In the genomic region with DNA sequence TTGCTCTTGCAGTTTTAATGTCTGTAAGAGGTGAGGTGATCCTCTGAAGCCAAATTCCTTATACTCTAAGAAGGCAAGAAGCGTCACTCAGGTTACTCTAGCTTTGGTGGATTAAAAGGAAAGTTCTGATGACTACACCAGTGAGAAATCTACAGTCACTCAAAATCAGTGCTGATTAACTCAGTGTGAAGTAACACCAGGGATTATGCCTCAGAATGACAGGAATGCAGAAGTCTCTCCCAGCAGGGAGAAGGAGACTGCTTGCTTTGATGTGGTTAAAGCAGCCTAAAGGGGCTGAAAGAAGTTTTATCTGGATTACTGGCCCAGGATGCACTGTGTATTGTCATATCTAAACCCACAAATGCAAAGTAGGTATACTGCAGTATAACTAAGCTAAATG, we compare ENCODE assay signal across 29 mouse cellular contexts.
DNase-seq lines count a peak whose midpoint lies in the region; ATAC-seq and TF ChIP-seq lines count a peak whose summit lies in the region.
"Had no signal": no experiment of that assay in that cellular context is flagged by ENCODE, and none has a peak within 500 bp of the region (broad histone marks: within the 10 kb centered on the region; RNA-seq: fewer than 3 reads in every experiment).

No protein-coding gene starts in this region.

- no peaks in the 10 kb centered on the region for H3K9me3 ChIP-seq in embryonic facial prominence, embryonic 11.5 days (replicated peaks; ENCODE audit: control insufficient read depth, low read length)
- H3K9me3 ChIP-seq in embryonic facial prominence, embryonic 10.5 days = no peaks in the 10 kb centered on the region
- H3K9me3 ChIP-seq in midbrain, embryonic 14.5 days (ENCODE audit: control insufficient read depth, low read length) = no peaks in the 10 kb centered on the region
- H3K9me3 ChIP-seq in midbrain, postnatal 0 days (ENCODE audit: low read length) = no peaks in the 10 kb centered on the region
- no peaks in the 10 kb centered on the region for H3K9me3 ChIP-seq in embryonic facial prominence, embryonic 14.5 days (ENCODE audit: control insufficient read depth, low read length)
- no peaks in the 10 kb centered on the region for H3K9me3 ChIP-seq in hindbrain, embryonic 12.5 days (replicated peaks)
- H3K9me3 ChIP-seq: forebrain, embryonic 10.5 days; heart, embryonic 10.5 days; heart, embryonic 15.5 days; intestine, embryonic 15.5 days; liver, embryonic 13.5 days had no signal

- peak; percentile 8 for DNase-seq in embryonic facial prominence, embryonic 11.5 days (ENCODE audit: low spot score)
- DNase-seq in embryonic facial prominence, embryonic 10.5 days (ENCODE audit: low spot score) = no peak
- peak; percentile 9 for DNase-seq in midbrain, embryonic 14.5 days
- DNase-seq in midbrain, postnatal 0 days (ENCODE audit: low spot score) = no peak
- peak; percentile 25 for DNase-seq in embryo, embryonic 10.5 days (ENCODE audit: low spot score)
- peak; percentile 63 for DNase-seq in embryonic facial prominence, embryonic 14.5 days (ENCODE audit: low spot score)
- DNase-seq in lung, postnatal 4 days = no peak
- DNase-seq: adrenal gland, postnatal 25 days; cerebellum, adult 2 months; cerebellum, postnatal 14 days; kidney, adult 8-10 months; kidney, postnatal 4 days; left cerebral cortex, postnatal 4 days; liver, embryonic 13.5 days; lung, adult 18-20 months; right cerebral cortex, postnatal 4 days; thymus, adult 18-20 months; thymus, postnatal 25 days had no signal

- H3K9ac ChIP-seq in embryonic facial prominence, embryonic 11.5 days (replicated peaks; ENCODE audit: low read length) = no peak overlapping the region
- no peak overlapping the region for H3K9ac ChIP-seq in midbrain, embryonic 14.5 days (replicated peaks; ENCODE audit: low read length)
- H3K9ac ChIP-seq in midbrain, postnatal 0 days (replicated peaks; ENCODE audit: low read length, poor library complexity, severe bottlenecking) = no peak overlapping the region
- no peak overlapping the region for H3K9ac ChIP-seq in embryonic facial prominence, embryonic 14.5 days (ENCODE audit: low read depth, low read length)
- H3K9ac ChIP-seq in hindbrain, embryonic 12.5 days = no peak overlapping the region
- H3K9ac ChIP-seq: heart, embryonic 15.5 days; intestine, embryonic 15.5 days; liver, embryonic 13.5 days had no signal

- no peak overlapping the region for H3K4me2 ChIP-seq in embryonic facial prominence, embryonic 11.5 days (ENCODE audit: low read depth, low read length)
- H3K4me2 ChIP-seq in midbrain, embryonic 14.5 days (ENCODE audit: low read length) = no peak overlapping the region
- no peak overlapping the region for H3K4me2 ChIP-seq in midbrain, postnatal 0 days (ENCODE audit: low read depth, low read length, poor library complexity, severe bottlenecking)
- H3K4me2 ChIP-seq in embryonic facial prominence, embryonic 14.5 days (ENCODE audit: low read depth, low read length) = no peak overlapping the region
- no peak overlapping the region for H3K4me2 ChIP-seq in hindbrain, embryonic 12.5 days (replicated peaks)
- H3K4me2 ChIP-seq: heart, embryonic 15.5 days; intestine, embryonic 15.5 days; liver, embryonic 13.5 days had no signal

- TF ChIP-seq CTCF in midbrain, postnatal 0 days (IDR thresholded peaks at IDR 0.05) = no peak

- H3K27ac ChIP-seq in embryonic facial prominence, embryonic 11.5 days (replicated peaks; ENCODE audit: low read depth, low read length) = no peak overlapping the region
- no peak overlapping the region for H3K27ac ChIP-seq in embryonic facial prominence, embryonic 10.5 days (replicated peaks)
- no peak overlapping the region for H3K27ac ChIP-seq in midbrain, embryonic 14.5 days (replicated peaks; ENCODE audit: low read depth, low read length)
- H3K27ac ChIP-seq in midbrain, postnatal 0 days (ENCODE audit: low read depth, low read length) = no peak overlapping the region
- H3K27ac ChIP-seq in embryonic facial prominence, embryonic 14.5 days (replicated peaks; ENCODE audit: low read depth, low read length) = no peak overlapping the region
- H3K27ac ChIP-seq in hindbrain, embryonic 12.5 days = no peak overlapping the region
- H3K27ac ChIP-seq: forebrain, embryonic 10.5 days; heart, embryonic 10.5 days; heart, embryonic 15.5 days; hindbrain, postnatal 0 days; intestine, embryonic 15.5 days; kidney, postnatal 0 days; liver, embryonic 13.5 days; macrophage; stomach, postnatal 0 days had no signal

- no peaks in the 10 kb centered on the region for H3K27me3 ChIP-seq in embryonic facial prominence, embryonic 11.5 days (ENCODE audit: control insufficient read depth, insufficient read depth, low read length)
- no peaks in the 10 kb centered on the region for H3K27me3 ChIP-seq in embryonic facial prominence, embryonic 10.5 days (replicated peaks; ENCODE audit: low read depth, poor library complexity, severe bottlenecking)
- H3K27me3 ChIP-seq in midbrain, embryonic 14.5 days (ENCODE audit: control insufficient read depth, insufficient read depth, low read length) = no peaks in the 10 kb centered on the region
- H3K27me3 ChIP-seq in midbrain, postnatal 0 days (ENCODE audit: insufficient read depth, low read length) = no peaks in the 10 kb centered on the region
- no peaks in the 10 kb centered on the region for H3K27me3 ChIP-seq in embryonic facial prominence, embryonic 14.5 days (replicated peaks; ENCODE audit: control insufficient read depth, insufficient read depth, low read length)
- no peaks in the 10 kb centered on the region for H3K27me3 ChIP-seq in hindbrain, embryonic 12.5 days
- H3K27me3 ChIP-seq: CH12.LX; heart, embryonic 15.5 days; intestine, embryonic 15.5 days; liver, embryonic 13.5 days had no signal

- no peak overlapping the region for H3K4me3 ChIP-seq in embryonic facial prominence, embryonic 11.5 days (ENCODE audit: low read depth, low read length)
- no peak overlapping the region for H3K4me3 ChIP-seq in embryonic facial prominence, embryonic 10.5 days
- no peak overlapping the region for H3K4me3 ChIP-seq in midbrain, embryonic 14.5 days (replicated peaks; ENCODE audit: low read depth, low read length)
- no peak overlapping the region for H3K4me3 ChIP-seq in midbrain, postnatal 0 days (ENCODE audit: low read depth, low read length)
- no peak overlapping the region for H3K4me3 ChIP-seq in embryonic facial prominence, embryonic 14.5 days (ENCODE audit: low read depth, low read length)
- H3K4me3 ChIP-seq in hindbrain, embryonic 12.5 days = no peak overlapping the region
- H3K4me3 ChIP-seq: forebrain, embryonic 10.5 days; heart, embryonic 10.5 days; heart, embryonic 15.5 days; intestine, embryonic 15.5 days; liver, embryonic 13.5 days had no signal

- 21% methylated on average over 1 of the region's 1 CpGs for WGBS in embryonic facial prominence, embryonic 11.5 days
- 15% methylated on average over 1 of the region's 1 CpGs for WGBS in embryonic facial prominence, embryonic 10.5 days
- WGBS in midbrain, embryonic 14.5 days = 8% methylated on average over 1 of the region's 1 CpGs
- 23% methylated on average over 1 of the region's 1 CpGs for WGBS in midbrain, postnatal 0 days
- 17% methylated on average over 1 of the region's 1 CpGs for WGBS in embryonic facial prominence, embryonic 14.5 days
- WGBS in hindbrain, embryonic 12.5 days = 33% methylated on average over 1 of the region's 1 CpGs

- H3K4me1 ChIP-seq in embryonic facial prominence, embryonic 11.5 days (ENCODE audit: control insufficient read depth, insufficient read depth, low read length) = no peaks in the 10 kb centered on the region
- H3K4me1 ChIP-seq in embryonic facial prominence, embryonic 10.5 days = no peaks in the 10 kb centered on the region
- no peaks in the 10 kb centered on the region for H3K4me1 ChIP-seq in midbrain, embryonic 14.5 days (ENCODE audit: control insufficient read depth, insufficient read depth, low read length)
- no peaks in the 10 kb centered on the region for H3K4me1 ChIP-seq in midbrain, postnatal 0 days (ENCODE audit: insufficient read depth, low read length)
- no peaks in the 10 kb centered on the region for H3K4me1 ChIP-seq in embryonic facial prominence, embryonic 14.5 days (ENCODE audit: control insufficient read depth, insufficient read depth, low read length)
- no peaks in the 10 kb centered on the region for H3K4me1 ChIP-seq in hindbrain, embryonic 12.5 days
- H3K4me1 ChIP-seq: heart, embryonic 10.5 days; heart, embryonic 15.5 days; intestine, embryonic 15.5 days; liver, embryonic 13.5 days had no signal

- H3K36me3 ChIP-seq in embryonic facial prominence, embryonic 11.5 days (replicated peaks; ENCODE audit: control insufficient read depth, insufficient read depth, low read depth, low read length) = no peaks in the 10 kb centered on the region
- H3K36me3 ChIP-seq in embryonic facial prominence, embryonic 10.5 days (replicated peaks) = no peaks in the 10 kb centered on the region
- H3K36me3 ChIP-seq in midbrain, embryonic 14.5 days (ENCODE audit: control insufficient read depth, insufficient read depth, low read length) = no peaks in the 10 kb centered on the region
- no peaks in the 10 kb centered on the region for H3K36me3 ChIP-seq in midbrain, postnatal 0 days (ENCODE audit: insufficient read depth, low read length)
- no peaks in the 10 kb centered on the region for H3K36me3 ChIP-seq in embryonic facial prominence, embryonic 14.5 days (ENCODE audit: control insufficient read depth, insufficient read depth, low read length)
- no peaks in the 10 kb centered on the region for H3K36me3 ChIP-seq in hindbrain, embryonic 12.5 days
- H3K36me3 ChIP-seq: forebrain, embryonic 10.5 days; heart, embryonic 10.5 days; heart, embryonic 15.5 days; intestine, embryonic 15.5 days; liver, embryonic 13.5 days had no signal

- ATAC-seq in embryonic facial prominence, embryonic 11.5 days (replicated peaks; ENCODE audit: insufficient number of reproducible peaks, low FRiP score, low TSS enrichment, low read depth) = no peak; the same call in 1 of the 2 replicates
- ATAC-seq in midbrain, embryonic 14.5 days (ENCODE audit: low FRiP score, low TSS enrichment) = no peak
- no peak for ATAC-seq in midbrain, postnatal 0 days (ENCODE audit: low FRiP score)
- ATAC-seq in embryonic facial prominence, embryonic 14.5 days (ENCODE audit: low read depth) = peak; percentile 41; the same call in 1 of the 2 replicates
- no peak for ATAC-seq in hindbrain, embryonic 12.5 days (ENCODE audit: low FRiP score)
- ATAC-seq: hindbrain, postnatal 0 days; intestine, embryonic 15.5 days; lung, postnatal 0 days had no signal

Comparison
In these comparisons a context has a peak if more than half of its experiments do, and no peak if none do; other contexts are left out.
1. DNase-seq: peak in embryonic facial prominence, embryonic 11.5 days (single experiment), midbrain, embryonic 14.5 days (single experiment), embryo, embryonic 10.5 days (single experiment) and embryonic facial prominence, embryonic 14.5 days (single experiment); none in embryonic facial prominence, embryonic 10.5 days (single experiment), midbrain, postnatal 0 days (single experiment) and lung, postnatal 4 days (0 of 2).